Mouse (Mus musculus) 3T3-L1 (cell line): ENCODE data around the gene Tmem209.
A peak's percentile ranks its signal among the peaks of the same experiment; 100 is the strongest.

Source experiments
- DNase-seq: peaks from one replicate; pipeline ENCODE4 v3.0.0-alpha.2; 2015; ENCODE audit warnings: low read depth, low spot score

The Tmem209 gene

DNA sequence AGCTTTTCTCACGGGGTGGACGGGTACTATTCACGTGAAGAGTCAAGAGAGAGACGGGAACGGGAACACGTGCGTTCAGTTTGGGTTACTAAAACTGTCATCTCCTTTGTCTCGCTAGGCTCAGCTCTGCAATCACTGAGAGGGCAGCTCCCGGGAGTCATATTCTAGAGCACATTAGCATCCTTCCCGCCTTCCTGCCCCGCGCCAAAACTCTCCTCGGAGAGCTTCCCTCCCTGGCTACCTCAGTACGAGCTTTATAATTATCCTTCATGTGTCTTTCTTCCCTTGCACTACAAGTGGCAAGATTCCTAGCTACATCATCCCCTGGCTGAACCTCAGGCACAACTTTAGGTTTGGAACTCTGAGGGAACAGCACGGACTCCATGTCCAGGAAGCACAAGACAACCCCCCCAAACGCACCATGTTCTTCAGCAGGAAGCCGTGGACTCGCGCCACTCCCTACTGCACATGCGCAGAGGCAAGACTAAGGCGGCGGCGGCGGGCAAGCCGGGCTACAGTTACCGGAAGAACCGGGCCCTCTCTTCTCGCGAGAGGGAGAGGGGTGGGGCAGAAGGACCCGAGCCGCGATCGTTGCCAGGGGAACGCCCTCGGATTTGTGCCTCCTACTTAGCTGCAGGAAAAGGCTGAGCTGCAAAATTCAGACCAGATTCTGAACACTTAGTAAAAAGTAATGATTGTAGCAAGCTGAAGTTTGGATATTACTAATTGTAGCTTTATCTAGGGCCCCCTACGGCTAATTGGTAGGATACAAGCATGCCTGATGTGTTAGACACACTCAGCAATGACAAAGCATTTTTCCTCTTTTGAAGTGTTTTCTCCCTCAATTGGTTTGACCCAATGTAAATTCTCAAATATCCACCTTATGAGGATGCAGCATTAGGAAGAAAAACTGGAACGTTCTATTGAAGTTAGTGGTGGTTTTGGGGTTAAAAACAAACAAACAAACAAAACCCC lies at the start of gene Tmem209, which contains the start of gene Ssmem1:
Gene Tmem209 (minus strand): TSS at position 519 of the 975 bp plus-strand sequence.
Gene Ssmem1 (plus strand): TSS at position 585 of the 975 bp plus-strand sequence.
- DNase-seq, result peak; percentile 100

DNA sequence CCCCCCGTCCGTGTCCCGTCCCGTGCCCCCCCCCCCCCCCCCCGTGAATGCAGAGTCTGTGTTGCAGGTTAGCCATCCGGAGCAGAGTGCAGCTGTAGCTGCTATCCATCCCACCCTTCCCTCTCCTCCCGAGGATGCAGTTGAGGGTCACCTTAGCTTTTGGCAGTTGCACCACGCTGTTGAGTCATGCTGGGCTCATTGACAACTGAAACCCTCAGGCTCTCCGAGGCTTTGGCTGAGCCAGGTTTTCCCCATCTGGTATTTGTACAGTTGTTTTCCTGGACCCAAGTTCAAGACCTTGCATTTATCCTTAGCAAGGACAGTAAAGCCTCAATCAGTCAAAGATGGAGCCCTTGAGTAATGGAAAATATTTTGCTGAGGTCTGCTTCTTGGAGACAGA lies 46.5 kb upstream of the Tmem209 start:
- DNase-seq, result peak; percentile 95

DNA sequence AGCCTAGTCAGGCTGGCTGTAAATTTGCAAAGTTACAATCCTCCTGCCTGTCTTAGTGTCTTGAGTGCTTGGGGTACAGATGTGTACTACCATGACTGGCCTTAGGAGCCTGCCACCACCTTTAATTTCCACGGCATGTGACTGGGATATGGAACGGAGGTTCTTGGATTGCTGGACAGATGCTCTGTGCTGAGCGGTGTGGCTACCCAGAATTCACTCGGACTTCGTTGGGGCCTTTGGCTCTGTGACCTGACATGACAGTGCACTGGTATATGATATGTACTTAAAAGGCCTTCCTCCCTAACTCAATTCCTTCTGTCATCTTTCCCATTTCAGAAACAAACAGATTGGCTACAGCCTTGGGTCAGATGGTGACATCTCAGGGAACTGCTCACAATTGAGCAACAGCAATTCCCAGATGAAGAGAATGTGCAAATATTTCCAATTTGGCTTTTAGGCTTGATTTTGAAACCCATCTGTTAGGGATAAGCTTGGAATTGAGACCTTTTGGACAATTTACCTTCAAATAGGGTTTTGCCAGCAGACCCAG lies 45.1 kb upstream of the Tmem209 start:
- no peak for DNase-seq

DNA sequence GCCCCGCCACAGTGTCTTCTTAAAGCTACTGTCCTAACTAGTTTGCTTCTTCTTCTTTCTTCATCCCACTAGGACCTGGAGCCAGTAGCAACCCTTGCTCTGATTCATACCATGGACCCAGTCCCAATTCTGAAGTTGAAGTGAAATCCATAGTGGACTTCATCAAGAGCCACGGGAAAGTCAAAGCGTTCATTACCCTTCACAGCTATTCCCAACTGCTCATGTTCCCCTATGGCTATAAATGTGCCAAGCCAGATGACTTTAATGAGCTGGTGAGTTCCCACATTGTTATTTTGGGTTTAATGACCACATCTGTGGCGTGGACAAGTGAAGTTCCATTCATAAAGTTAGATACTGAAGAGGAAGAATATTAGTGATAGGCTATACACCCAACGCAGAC lies 44.5 kb upstream of the Tmem209 start:
- DNase-seq, result no peak

DNA sequence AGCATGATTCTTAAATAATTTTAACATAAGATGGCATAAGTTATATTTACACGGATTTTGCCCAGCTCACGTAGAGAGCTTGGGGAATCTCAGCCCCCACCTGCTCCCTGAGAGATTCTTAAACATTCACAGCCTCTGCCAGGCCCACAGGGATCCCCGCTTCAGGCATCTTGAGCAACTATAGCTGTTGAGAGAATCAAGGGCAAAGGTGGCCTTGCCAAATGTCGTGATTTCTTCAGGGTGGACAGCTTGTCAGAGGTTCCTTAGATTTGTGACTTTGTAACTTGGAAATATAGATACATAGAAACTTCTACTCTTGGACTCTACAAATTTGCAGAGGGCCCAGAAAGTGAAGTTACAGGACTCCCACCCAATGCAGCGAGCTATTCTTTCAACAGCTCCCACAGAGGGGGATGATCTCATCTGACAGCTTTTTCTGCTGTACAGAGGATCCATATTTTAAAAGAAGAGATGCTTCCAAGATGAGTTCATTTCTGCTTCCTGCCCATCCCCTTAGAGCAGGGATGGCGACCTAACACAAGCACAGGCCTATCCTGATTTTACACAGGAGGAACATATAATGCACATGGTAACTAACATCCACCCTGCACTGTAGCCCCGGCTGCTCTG lies 43.9 kb upstream of the Tmem209 start:
- peak; percentile 24 for DNase-seq

DNA sequence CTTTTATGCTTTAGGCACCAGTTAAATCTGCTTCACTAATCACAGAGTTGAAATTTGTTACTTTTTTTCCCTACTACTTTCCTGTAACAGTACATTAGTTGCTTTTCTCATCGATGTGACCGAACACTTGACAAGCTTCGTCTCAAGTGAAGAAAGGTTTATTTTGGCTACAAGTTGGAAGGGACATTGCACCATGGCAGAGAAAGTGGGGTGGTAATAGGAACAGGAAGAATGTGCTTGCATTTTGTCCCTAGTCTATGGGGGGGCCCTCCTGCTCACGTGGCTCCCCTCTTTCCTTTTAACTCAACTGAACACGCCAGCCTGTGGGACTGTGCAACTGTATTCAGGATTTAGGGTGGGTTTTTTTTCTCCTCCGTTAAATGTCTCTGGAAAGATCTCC lies 43.0 kb upstream of the Tmem209 start:
- no peak for DNase-seq

DNA sequence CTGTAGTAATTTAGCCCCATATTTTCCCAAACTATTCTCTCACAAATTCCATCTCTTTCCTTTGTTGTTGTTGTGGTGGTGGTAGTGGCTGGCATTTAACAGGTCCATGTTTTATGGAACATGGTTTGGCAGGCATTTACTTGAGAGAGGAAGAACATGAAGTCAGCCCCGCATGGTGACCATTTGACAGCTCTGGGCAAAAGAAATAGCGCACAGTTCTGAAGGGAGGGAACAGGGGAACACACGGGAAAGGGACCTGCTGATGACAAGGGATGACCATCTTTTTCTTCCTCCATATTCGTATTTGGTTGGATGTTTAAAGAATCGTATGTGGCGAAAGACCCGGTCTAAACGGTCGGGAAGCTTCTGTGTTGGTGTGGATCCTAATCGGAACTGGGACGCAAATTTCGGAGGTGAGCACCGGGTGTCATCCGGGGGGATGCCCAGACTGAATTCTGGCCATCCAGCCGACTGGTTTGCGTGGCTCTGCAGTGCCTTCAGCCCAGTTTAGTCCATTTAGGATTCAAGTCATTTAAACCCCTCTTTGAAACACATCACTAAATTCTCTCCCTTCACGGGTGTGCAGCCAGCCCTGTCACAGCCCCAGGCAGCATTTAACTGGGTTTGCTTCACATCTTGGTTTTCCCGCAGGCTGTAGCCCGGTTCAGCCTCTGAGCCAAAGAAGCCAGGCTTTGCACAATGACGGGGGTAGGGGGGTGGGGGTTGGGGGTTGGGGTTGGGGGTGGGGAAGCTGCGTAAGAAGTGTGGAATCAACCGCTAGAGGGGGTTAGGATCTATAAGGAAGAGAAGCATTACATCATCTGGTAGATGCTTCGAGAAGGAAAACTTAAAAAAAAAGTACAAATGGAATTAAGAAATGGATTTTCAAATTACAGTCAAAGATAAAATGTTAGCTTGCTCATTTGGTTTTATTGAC lies 42.3 kb upstream of the Tmem209 start:
- DNase-seq, result no peak

DNA sequence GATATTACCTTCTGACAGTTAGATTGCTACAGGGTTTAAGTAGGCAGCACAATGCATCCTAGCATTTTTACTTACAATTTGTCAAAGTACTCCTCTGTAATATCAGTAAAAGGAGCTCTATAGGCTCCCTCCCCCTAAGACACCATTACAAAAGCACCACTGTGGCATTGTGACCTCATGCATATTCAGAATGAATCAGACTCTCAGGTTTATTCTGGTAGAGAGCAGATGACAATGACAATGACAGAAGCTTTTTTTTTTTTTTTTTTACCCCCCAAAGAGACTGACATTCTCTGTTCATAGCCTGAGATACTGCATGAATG lies 41.6 kb upstream of the Tmem209 start:
- no peak for DNase-seq

DNA sequence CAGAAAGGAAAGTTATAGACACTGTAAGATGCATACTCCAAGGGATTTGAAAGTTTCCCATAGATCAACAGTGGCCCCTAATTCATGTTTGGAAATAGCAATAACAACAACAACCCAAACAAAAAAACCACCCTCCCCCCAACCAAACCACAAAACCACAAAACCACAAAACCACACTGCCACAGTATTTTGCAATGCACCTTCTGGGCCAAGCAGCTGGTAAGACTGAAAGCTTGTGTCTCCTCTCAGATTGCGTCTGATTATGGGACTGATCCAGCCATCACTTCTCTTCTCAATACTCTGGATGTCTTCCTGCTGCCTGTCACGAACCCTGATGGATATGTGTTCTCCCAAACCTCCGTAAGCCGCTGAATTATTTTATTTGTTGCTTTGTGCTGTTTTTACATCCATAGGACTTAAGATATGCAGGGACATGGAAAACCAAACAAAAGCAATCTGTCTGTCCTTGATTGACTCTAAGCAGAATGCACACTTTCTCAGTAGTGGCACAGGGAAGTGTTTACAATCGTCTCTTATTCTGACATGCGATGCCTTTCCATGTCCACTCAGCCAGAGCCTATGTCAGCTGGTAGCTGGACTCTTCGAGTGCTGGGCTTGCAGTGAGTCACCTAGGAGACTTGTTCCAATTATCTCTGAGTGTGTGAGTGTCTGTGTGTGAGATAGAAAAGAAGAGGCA lies 41.1 kb upstream of the Tmem209 start:
- peak; percentile 77 for DNase-seq

DNA sequence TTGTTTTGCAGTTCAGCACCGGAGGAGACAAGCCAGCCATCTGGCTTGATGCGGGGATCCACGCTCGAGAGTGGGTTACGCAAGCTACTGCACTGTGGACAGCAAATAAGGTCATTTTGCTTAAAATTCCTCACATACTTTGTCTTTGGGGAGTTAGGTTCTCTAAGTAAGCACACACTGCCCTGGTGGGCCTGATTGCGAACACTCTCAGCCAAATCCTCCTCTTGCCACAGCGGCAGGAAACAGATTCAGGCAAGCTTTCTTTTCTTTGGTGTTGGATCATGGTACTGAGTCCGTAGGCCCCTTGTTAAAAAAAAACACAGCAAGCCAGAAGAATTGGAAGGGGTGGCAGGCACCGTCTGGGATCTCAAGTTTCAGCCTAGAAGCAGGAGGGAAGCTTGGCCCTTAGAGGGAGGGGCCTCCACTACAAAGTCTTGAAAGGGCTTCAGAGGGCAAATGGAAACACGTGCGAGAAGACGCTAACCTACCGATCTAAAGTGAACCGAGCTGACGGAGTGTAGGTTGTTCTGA lies 39.7 kb upstream of the Tmem209 start:
- DNase-seq, result peak; percentile 55

DNA sequence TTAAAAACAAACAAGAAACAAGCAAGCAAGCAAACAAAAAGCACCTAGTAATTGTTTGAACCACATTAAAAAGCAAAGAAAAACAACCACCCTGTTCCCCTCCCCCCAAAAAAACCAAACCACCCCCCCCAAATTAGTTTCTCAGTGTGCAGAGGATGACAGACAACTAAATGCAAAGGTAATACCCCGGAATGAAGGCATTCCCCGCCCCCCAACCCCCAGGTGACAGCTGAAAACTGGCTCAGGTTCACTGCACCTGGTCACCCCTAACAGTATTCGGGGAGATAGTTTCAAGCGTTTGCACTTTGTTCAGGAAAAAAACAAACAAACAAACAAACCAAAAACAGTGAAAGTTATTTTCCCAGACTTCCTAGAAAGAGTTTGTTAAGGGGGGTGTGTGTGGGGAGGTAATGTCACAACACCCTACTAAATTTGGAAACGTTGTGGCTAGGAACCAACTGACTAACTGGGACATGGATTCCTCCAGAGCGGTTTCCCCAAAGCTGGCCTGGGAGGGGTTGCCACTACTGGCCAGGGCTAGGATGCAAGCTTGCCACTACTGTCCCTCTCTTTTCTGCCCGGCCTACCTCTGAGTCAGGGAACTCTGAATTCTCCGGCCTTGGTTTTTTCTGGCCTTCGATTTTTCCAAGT lies 38.2 kb upstream of the Tmem209 start:
- no peak for DNase-seq

DNA sequence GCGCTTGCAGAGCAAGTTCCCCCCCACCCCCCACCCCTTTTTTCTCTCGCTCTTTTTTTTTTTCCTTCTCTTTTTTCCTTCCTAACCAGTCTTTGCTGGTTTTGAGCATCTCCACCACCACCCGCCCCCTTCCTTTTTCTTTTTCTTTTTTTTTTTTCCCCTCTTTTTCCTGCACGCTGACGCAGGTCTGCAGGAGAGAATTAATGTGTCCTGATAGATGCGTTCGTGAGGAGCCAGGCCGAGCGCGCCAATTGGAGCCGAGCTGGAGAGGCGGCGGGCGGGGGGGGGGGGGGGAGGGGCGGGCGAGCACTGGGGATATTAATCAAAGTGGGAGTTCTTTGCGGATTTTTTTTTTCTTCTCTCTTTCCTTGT lies 37.7 kb upstream of the Tmem209 start:
- DNase-seq, result no peak

DNA sequence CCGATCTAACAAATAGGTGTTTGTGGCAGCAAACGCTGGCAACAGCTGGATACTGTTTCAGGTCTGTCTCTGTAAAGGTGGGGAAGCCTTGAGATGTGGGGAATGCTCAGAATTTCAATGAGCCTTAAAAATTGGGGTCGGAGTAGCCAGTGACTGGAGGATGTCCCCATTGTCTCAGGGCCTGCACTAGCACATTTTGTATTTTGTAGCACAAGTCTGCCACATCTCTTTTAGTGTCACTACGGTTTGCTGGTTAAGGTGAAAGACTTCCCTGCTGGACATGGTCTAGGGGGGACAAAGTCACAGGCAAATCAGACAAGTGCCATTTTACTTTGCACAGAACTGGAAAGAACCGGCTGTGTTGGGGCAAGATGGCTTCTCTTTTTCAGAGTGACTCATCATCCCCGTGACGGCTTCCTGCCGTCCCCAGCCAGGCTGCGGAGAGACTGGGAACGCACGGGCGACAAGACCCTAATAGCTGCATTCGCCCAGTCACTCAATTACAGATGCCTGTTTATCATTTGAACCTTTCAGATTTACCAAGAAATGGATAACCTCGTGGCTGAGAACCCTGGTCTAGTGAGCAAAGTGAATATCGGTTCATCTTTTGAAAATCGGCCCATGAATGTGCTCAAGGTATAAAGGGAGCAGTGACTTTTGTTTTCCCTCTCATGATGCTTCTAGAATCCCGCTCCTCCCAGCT lies 37.1 kb upstream of the Tmem209 start:
- DNase-seq, result no peak

DNA sequence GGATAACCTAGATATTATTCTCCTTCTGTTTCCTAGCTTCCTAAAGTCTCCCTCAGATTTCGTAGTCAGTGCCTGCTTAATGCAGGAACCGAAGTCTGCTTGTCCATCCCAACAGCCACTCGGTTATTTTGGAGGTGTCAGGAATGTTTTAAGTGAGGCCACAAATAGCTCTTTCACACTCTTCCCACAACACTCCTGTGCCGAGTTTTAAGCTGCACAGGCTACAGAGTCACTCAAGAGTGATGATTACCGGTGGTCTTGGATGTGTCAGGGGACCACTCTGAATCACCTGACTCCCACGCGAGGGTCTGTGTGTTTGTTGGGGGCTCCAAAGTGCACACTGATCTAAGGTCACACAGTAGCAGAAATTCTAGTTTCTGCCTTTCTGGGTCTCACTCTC lies 36.1 kb upstream of the Tmem209 start:
- no peak for DNase-seq

DNA sequence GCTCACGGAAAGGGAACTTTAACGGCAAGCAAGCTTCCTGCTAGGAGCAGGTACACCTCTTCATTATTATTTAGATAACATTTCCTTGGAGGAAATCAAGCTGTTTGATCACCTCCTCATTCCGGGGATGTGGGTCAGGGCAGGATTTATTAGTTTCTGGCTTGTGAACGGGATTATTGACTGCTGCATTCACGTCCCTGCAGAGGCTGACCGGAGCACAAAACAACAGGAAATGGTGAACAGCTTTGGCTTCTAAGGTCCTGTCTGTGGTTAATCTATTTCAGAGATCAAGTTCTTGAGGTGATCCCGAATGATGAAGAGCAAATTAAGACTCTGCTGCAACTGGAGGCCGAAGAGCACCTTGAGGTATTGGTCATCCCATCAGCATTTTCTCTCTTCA lies 34.3 kb upstream of the Tmem209 start:
- DNase-seq, result no peak

DNA sequence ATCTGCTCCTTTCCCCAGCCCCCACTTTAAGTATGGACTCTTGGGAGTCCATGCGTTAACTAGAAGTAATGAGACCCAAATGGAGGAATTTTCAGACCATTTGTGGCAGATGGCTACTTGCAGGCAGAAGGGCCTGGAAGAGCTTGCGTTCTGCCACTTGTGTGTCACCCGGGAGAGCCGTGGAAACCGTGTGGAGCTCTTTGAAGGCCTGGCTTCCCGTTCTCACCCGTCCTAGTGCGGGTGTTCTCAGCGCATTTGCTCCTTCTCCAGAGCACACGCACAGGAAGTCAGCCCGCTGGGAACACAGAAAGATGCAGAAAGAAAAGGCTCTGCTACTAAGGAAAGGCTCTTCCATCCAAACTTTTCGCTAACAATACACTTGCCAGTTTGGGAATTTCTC lies 33.5 kb upstream of the Tmem209 start:
- DNase-seq, result no peak

DNA sequence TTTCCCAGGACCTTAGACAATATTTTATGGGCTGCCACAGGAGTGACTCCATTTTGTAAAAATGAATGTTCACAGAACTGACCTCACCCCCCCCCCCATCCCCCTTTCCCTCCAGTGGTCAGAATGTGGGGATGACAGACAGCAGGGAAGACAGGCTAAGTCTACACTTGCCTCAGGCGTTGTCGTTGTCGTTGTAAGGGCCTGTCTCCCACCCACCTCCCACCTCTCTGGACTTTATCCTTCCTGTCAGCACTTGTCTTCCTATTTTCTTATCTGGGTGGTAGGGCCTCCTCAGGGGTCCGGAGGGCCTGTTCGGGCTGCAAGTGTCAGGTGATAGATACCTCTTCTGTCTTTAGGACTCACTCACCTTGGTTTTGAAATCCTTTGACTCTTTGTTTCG lies 32.7 kb upstream of the Tmem209 start:
- no peak for DNase-seq

DNA sequence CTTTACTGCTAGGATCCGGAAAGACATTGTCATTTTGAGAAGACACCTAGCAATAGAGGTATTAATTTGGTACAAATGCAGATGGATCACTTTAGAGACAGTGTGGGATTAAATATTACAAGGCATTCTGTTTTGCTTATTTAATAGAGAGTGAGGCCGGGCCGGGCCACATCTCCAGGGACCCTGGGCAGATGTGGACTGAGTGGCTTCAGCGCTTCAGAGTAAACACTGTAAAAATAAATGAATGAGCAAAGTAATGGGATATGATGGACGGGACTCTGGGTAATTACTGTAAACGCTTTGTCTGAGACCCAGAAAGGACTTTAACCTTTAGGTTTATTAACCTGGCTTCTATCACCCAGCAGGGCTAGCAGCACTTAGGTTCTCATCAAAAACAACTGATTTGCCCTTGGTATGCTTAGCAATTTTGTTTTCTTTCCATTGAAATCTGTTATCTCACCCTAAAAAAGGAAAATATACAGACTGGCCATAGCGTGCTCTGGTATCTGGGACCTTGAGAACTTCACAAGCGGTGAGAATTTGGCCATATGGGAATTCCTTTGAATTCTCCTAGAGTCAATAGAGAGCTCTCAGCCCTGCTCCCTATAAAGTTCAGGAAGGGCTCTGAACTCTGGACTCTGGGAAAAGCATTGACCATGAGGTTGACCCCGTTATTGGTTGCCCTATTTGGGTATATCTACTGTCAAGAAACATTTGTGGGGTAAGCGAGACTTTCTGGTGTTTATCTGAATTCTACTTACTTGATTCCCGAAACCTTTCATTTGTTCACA lies 31.6 kb upstream of the Tmem209 start, which contains the start of gene Cpa2:
Gene Cpa2 (plus strand): TSS at position 574 of the 791 bp plus-strand sequence.
- no peak for DNase-seq

DNA sequence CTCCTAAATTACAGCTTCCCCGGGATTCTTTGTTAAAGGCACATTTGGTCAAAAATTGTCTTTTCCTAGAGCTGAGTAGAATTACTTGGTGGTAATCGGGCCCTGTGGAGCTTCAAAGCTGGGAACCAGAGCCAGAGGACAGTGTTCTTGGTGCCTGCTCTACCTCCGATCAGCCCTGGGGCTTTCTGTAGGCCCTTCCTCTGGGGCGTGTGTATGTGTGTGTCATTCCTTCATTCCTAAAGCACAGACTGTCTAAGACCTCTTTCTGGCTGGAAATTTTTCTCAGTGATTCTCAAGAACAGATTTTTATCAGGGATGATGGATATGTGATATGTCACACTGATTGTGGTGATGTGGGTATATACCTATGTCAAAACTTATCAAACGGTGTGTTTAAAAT lies 29.2 kb upstream of the Tmem209 start:
- no peak for DNase-seq
